Mouse (Mus musculus): ENCODE measurements around the gene Frrs1l. TPM values are rescaled to one million over a fixed set of nuclear protein-coding genes. Genes with fewer than 3 reads are reported as not detected.

Frrs1l gene
- polyA plus RNA-seq, 1 experiment from 2014 or later, result 0.51 TPM

- 23% methylated on average over 5 of the region's 5 CpGs for WGBS
- no peak overlapping the region for H3K4me2 ChIP-seq (ENCODE audit: low read depth, severe bottlenecking)
- H3K9ac ChIP-seq (ENCODE audit: low read length), result no peak overlapping the region
- H3K4me1 ChIP-seq (ENCODE audit: control insufficient read depth, insufficient read depth, low read length), result no peaks in the 10 kb centered on the region
- no peaks in the 10 kb centered on the region for H3K36me3 ChIP-seq (ENCODE audit: control insufficient read depth, insufficient read depth, low read length)
- H3K27ac ChIP-seq (replicated peaks; ENCODE audit: low read depth, low read length), result no peak overlapping the region
- H3K4me3 ChIP-seq (ENCODE audit: low read depth, low read length), result no peak overlapping the region
- no peak for ATAC-seq (ENCODE audit: insufficient number of reproducible peaks, low FRiP score, low TSS enrichment, low read depth)
- peak; percentile 88 for DNase-seq (ENCODE audit: low spot score)
- H3K9me3 ChIP-seq (ENCODE audit: control insufficient read depth, low read length), result no peaks in the 10 kb centered on the region
- H3K27me3 ChIP-seq (ENCODE audit: control insufficient read depth, insufficient read depth, low read length), result no peaks in the 10 kb centered on the region
Measured at GRCm38 (mm10) chr4:57017229-57017628, 27.0 kb upstream of the Frrs1l start.

- Histone ChIP-seq H3K9me3 (ENCODE audit: control insufficient read depth, low read length) (no peaks in the 10 kb centered on the region), H3K27me3 (ENCODE audit: control insufficient read depth, insufficient read depth, low read length) (no peaks in the 10 kb centered on the region), H3K4me1 (ENCODE audit: control insufficient read depth, insufficient read depth, low read length) (no peaks in the 10 kb centered on the region), H3K27ac (replicated peaks; ENCODE audit: low read depth, low read length) (no peak overlapping the region), H3K36me3 (ENCODE audit: control insufficient read depth, insufficient read depth, low read length) (no peaks in the 10 kb centered on the region), H3K4me3 (ENCODE audit: low read depth, low read length) (no peak overlapping the region), H3K9ac (ENCODE audit: low read length) (no peak overlapping the region), H3K4me2 (ENCODE audit: low read depth, severe bottlenecking) (no peak overlapping the region)
- 43% methylated on average over 18 of the region's 18 CpGs for WGBS
- DNase-seq (ENCODE audit: low spot score), result no peak
- ATAC-seq (ENCODE audit: insufficient number of reproducible peaks, low FRiP score, low TSS enrichment, low read depth), result no peak
Measured at GRCm38 (mm10) chr4:57016366-57017171, 26.4 kb upstream of the Frrs1l start.

- no peak for ATAC-seq (ENCODE audit: insufficient number of reproducible peaks, low FRiP score, low TSS enrichment, low read depth)
- Histone ChIP-seq H3K9me3 (ENCODE audit: control insufficient read depth, low read length) (no peaks in the 10 kb centered on the region), H3K4me1 (ENCODE audit: control insufficient read depth, insufficient read depth, low read length) (no peaks in the 10 kb centered on the region), H3K27me3 (ENCODE audit: control insufficient read depth, insufficient read depth, low read length) (no peaks in the 10 kb centered on the region), H3K4me2 (ENCODE audit: low read depth, severe bottlenecking) (no peak overlapping the region), H3K36me3 (ENCODE audit: control insufficient read depth, insufficient read depth, low read length) (no peaks in the 10 kb centered on the region), H3K9ac (ENCODE audit: low read length) (no peak overlapping the region), H3K4me3 (ENCODE audit: low read depth, low read length) (no peak overlapping the region), H3K27ac (replicated peaks; ENCODE audit: low read depth, low read length) (no peak overlapping the region)
- WGBS, result 89% methylated on average over 5 of the region's 5 CpGs
- DNase-seq (ENCODE audit: low spot score), result no peak
Measured at GRCm38 (mm10) chr4:57015032-57015431, 24.8 kb upstream of the Frrs1l start.

GRCm38 (mm10) chr4:57011454-57012046 is 21.4 kb upstream of the Frrs1l start:
- Histone ChIP-seq H3K4me3 (ENCODE audit: low read depth, low read length) (no peak overlapping the region), H3K4me1 (ENCODE audit: control insufficient read depth, insufficient read depth, low read length) (no peaks in the 10 kb centered on the region), H3K27ac (replicated peaks; ENCODE audit: low read depth, low read length) (no peak overlapping the region), H3K27me3 (ENCODE audit: control insufficient read depth, insufficient read depth, low read length) (no peaks in the 10 kb centered on the region), H3K9ac (ENCODE audit: low read length) (no peak overlapping the region), H3K4me2 (ENCODE audit: low read depth, severe bottlenecking) (no peak overlapping the region), H3K36me3 (ENCODE audit: control insufficient read depth, insufficient read depth, low read length) (no peaks in the 10 kb centered on the region), H3K9me3 (ENCODE audit: control insufficient read depth, low read length) (no peaks in the 10 kb centered on the region)
- DNase-seq (ENCODE audit: low spot score) (no peak), ATAC-seq (ENCODE audit: insufficient number of reproducible peaks, low FRiP score, low TSS enrichment, low read depth) (no peak)
- WGBS, result 68% methylated on average over 8 of the region's 8 CpGs

DNA sequence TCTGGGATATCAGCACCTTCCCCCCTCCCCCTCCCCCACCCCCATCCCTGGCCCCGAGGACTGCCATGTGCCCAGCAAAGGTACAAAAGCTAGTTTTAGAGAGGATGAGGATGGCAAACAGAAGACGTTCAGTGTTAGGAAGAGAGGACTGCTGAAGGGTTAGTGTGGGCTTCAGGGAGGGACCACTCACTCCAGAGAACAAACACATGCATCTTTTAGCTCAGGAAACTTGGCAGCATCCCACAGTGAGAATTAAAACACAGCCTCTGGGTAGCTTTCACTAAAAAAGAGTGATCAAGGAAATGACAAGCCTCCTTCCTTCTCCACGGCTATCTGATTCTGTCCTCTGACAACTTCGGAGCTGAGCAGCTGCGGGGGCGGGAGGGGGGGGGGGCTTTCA is 20.7 kb upstream of the Frrs1l start:
- H3K9me3 ChIP-seq (ENCODE audit: control insufficient read depth, low read length), result no peaks in the 10 kb centered on the region
- no peak overlapping the region for H3K4me2 ChIP-seq (ENCODE audit: low read depth, severe bottlenecking)
- H3K4me1 ChIP-seq (ENCODE audit: control insufficient read depth, insufficient read depth, low read length), result no peaks in the 10 kb centered on the region
- no peaks in the 10 kb centered on the region for H3K36me3 ChIP-seq (ENCODE audit: control insufficient read depth, insufficient read depth, low read length)
- H3K4me3 ChIP-seq (ENCODE audit: low read depth, low read length), result no peak overlapping the region
- H3K27me3 ChIP-seq (ENCODE audit: control insufficient read depth, insufficient read depth, low read length), result no peaks in the 10 kb centered on the region
- no peak for ATAC-seq (ENCODE audit: insufficient number of reproducible peaks, low FRiP score, low TSS enrichment, low read depth)
- H3K9ac ChIP-seq (ENCODE audit: low read length), result no peak overlapping the region
- no peak for DNase-seq (ENCODE audit: low spot score)
- 19% methylated on average over 6 of the region's 6 CpGs for WGBS
- no peak overlapping the region for H3K27ac ChIP-seq (replicated peaks; ENCODE audit: low read depth, low read length)

DNA sequence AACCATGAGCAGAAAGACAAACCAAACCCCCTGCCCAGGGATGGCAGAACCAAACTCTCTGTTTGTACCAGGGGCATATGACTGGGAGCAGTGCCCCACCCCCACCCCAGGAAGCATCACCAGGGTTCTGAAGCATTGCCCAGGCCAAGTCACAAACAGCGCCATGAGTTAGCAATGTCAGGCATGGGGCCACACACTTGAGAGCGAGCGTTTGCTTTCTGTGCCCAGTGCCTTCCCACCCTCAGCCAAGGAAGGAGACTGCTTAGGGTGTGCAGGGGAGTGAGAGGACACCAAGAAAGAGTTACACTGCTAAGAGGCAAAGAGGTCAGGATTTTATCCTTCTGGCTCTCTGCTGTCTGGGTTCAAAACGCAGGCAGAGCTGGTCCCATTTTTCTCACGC is 20.2 kb upstream of the Frrs1l start:
- no peak overlapping the region for H3K27ac ChIP-seq (replicated peaks; ENCODE audit: low read depth, low read length)
- ATAC-seq (ENCODE audit: insufficient number of reproducible peaks, low FRiP score, low TSS enrichment, low read depth) (no peak), DNase-seq (ENCODE audit: low spot score) (no peak)
- H3K4me2 ChIP-seq (ENCODE audit: low read depth, severe bottlenecking), result no peak overlapping the region
- 39% methylated on average over 5 of the region's 5 CpGs for WGBS
- H3K9ac ChIP-seq (ENCODE audit: low read length), result no peak overlapping the region
- no peak overlapping the region for H3K4me3 ChIP-seq (ENCODE audit: low read depth, low read length)
- H3K4me1 ChIP-seq (ENCODE audit: control insufficient read depth, insufficient read depth, low read length), result no peaks in the 10 kb centered on the region
- H3K27me3 ChIP-seq (ENCODE audit: control insufficient read depth, insufficient read depth, low read length), result no peaks in the 10 kb centered on the region
- H3K9me3 ChIP-seq (ENCODE audit: control insufficient read depth, low read length), result no peaks in the 10 kb centered on the region
- H3K36me3 ChIP-seq (ENCODE audit: control insufficient read depth, insufficient read depth, low read length), result no peaks in the 10 kb centered on the region

GRCm38 (mm10) chr4:57007717-57008116 is 17.5 kb upstream of the Frrs1l start:
- Histone ChIP-seq H3K9ac (ENCODE audit: low read length) (no peak overlapping the region), H3K27me3 (ENCODE audit: control insufficient read depth, insufficient read depth, low read length) (no peaks in the 10 kb centered on the region), H3K4me2 (ENCODE audit: low read depth, severe bottlenecking) (no peak overlapping the region), H3K36me3 (ENCODE audit: control insufficient read depth, insufficient read depth, low read length) (no peaks in the 10 kb centered on the region), H3K9me3 (ENCODE audit: control insufficient read depth, low read length) (no peaks in the 10 kb centered on the region), H3K4me1 (ENCODE audit: control insufficient read depth, insufficient read depth, low read length) (no peaks in the 10 kb centered on the region), H3K27ac (replicated peaks; ENCODE audit: low read depth, low read length) (no peak overlapping the region), H3K4me3 (ENCODE audit: low read depth, low read length) (no peak overlapping the region)
- no peak for DNase-seq (ENCODE audit: low spot score)
- no peak for ATAC-seq (ENCODE audit: insufficient number of reproducible peaks, low FRiP score, low TSS enrichment, low read depth)
- 51% methylated on average over 9 of the region's 9 CpGs for WGBS

GRCm38 (mm10) chr4:57005011-57005410 is 14.8 kb upstream of the Frrs1l start:
- no peak for DNase-seq (ENCODE audit: low spot score)
- no peak overlapping the region for H3K27ac ChIP-seq (replicated peaks; ENCODE audit: low read depth, low read length)
- no peaks in the 10 kb centered on the region for H3K36me3 ChIP-seq (ENCODE audit: control insufficient read depth, insufficient read depth, low read length)
- 82% methylated on average over 8 of the region's 8 CpGs for WGBS
- no peak overlapping the region for H3K4me3 ChIP-seq (ENCODE audit: low read depth, low read length)
- no peak for ATAC-seq (ENCODE audit: insufficient number of reproducible peaks, low FRiP score, low TSS enrichment, low read depth)
- no peak overlapping the region for H3K9ac ChIP-seq (ENCODE audit: low read length)
- H3K9me3 ChIP-seq (ENCODE audit: control insufficient read depth, low read length), result no peaks in the 10 kb centered on the region
- H3K4me2 ChIP-seq (ENCODE audit: low read depth, severe bottlenecking), result no peak overlapping the region
- H3K4me1 ChIP-seq (ENCODE audit: control insufficient read depth, insufficient read depth, low read length), result no peaks in the 10 kb centered on the region
- H3K27me3 ChIP-seq (ENCODE audit: control insufficient read depth, insufficient read depth, low read length), result no peaks in the 10 kb centered on the region
